Mouse (Mus musculus): ENCODE measurements at regions not wholly inside any gene's neighbourhood (a gene's known extent, or its start where the extent isn't known, plus 50 kb on each side); places are given as distances from the start of the nearest gene placed in this dataset.

DNA sequence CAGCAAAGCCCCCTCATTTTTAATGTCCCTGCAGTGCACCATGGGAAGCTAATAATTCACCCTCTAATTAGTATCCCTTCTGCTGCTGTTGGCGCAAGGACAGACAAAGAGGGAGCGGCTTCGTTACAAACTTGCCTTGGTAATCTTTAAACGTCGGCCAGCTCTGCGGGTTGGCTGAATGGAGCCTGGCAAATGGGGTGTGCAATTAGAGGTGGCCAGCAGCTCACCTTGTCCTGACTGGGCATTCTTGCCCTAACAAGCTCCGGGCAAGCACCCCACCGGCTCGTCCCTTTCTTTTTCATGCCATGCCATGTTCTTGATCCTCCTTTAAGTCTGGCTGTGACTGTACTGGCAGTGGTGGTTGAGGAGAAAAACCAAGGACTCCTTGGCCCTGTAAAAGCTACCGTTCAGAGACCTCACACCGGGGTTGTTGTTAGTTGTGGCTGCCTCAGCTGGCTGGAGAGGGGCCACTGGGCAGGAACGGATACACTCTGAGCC is 179.2 kb upstream of the N4bp1 start:
- TF ChIP-seq CTCF (IDR thresholded peaks at IDR 0.05; ENCODE audit: borderline replicate concordance, insufficient read depth, low read length) = no peak
- TF ChIP-seq POLR2A (IDR thresholded peaks at IDR 0.05; ENCODE audit: low read depth, low read length) = no peak

Measured in embryonic fibroblast, embryonic 13.5 days (primary cell).